Mouse (Mus musculus) liver, postnatal 0 days (tissue): ENCODE results near the gene Prdm15.

Experiments used
- CTCF ChIP-seq: sonication (generic); IDR thresholded peaks from 2 replicates; pipeline ENCODE4 v1.5.1; 2016; ENCODE audit warnings: antibody characterized with exemption, low read depth
- EP300 ChIP-seq: IDR thresholded peaks from 2 replicates; pipeline ENCODE4 v1.6.1; 2016; ENCODE audit warnings: antibody characterized with exemption, low read depth, mild to moderate bottlenecking

GRCm38 (mm10) chr16:97848832-97849231 lies 2.8 kb downstream of the Prdm15 start:
- TF ChIP-seq CTCF (no peak), EP300 (no peak)
